Mouse (Mus musculus) testis, adult 2 months (tissue): ENCODE results near the gene Spats2l. TPM values are rescaled to one million over a fixed set of nuclear protein-coding genes. Genes with fewer than 3 reads are reported as not detected.

Source experiments
- H3K27ac ChIP-seq: fragments of 200-500 bp; 2 replicates; pipeline ENCODE4 v1.5.1; 2012; ENCODE audit warnings: low read depth, low read length; ENCODE audit not compliant: control insufficient read depth, insufficient read depth
- H3K27me3 ChIP-seq: fragments of 200-500 bp; 2 replicates; pipeline ENCODE4 v1.6.1; 2012; ENCODE audit warnings: mild to moderate bottlenecking, low read length, moderate library complexity; ENCODE audit not compliant: control insufficient read depth, insufficient read depth
- H3K36me3 ChIP-seq: fragments of 200-500 bp; 2 replicates; pipeline ENCODE4 v1.6.1; 2012; ENCODE audit warnings: mild to moderate bottlenecking, low read length; ENCODE audit not compliant: control insufficient read depth, insufficient read depth
- H3K4me1 ChIP-seq: fragments of 200-500 bp; 2 replicates; pipeline ENCODE4 v1.6.1; 2012; ENCODE audit warnings: low read length; ENCODE audit not compliant: control insufficient read depth, insufficient read depth
- H3K4me3 ChIP-seq: fragments of 200-500 bp; 2 replicates; pipeline ENCODE4 v1.5.1; 2012; ENCODE audit warnings: low read depth, mild to moderate bottlenecking, low read length, moderate library complexity, mixed read lengths; ENCODE audit not compliant: control insufficient read depth
- CTCF ChIP-seq: fragments of 200-500 bp; IDR thresholded peaks from 2 replicates; pipeline ENCODE4 v1.5.1; 2012; ENCODE audit warnings: low read depth, mild to moderate bottlenecking, inconsistent platforms, low read length, moderate library complexity; ENCODE audit not compliant: control insufficient read depth, insufficient read depth, insufficient replicate concordance
- POLR2A ChIP-seq: fragments of 200-500 bp; IDR thresholded peaks from 2 replicates; pipeline ENCODE4 v1.6.1; 2012; ENCODE audit warnings: low read depth, mild to moderate bottlenecking, inconsistent platforms, low read length, moderate library complexity; ENCODE audit not compliant: control insufficient read depth
- polyA plus RNA-seq: library from polyadenylated mRNA; depleted of rRNA; stranded (reverse); fragments of >200 nt; gene quantifications from 2 replicates; pipeline ENCODE4 v1.2.3, GENCODE M21; 2012

Gene Spats2l
- polyA plus RNA-seq, 1 experiment, result 0.44 TPM

DNA sequence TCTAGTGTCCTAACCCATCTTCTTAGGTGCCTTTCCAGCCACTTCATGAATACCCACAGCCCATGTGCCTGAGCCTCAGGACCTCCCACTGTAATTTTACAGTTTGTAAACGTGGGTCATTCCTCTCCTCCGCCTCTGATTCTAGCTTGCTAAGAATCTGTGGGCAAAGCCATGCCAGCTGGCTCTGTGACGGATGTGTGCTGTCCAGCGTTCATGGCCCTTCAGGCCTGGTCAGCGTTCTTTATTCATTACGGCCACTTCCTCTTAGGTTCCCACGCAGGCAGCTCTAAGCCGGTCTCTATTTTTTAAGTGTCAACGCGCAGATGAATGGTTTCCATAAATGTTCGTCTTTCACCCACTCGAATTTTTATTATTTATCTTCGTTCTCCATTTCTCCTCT lies 94.7 kb downstream of the Spats2l start:
- TF ChIP-seq POLR2A (no peak), CTCF (no peak)
- no peaks in the 10 kb centered on the region for H3K36me3 ChIP-seq
- H3K27me3 ChIP-seq, result no peaks in the 10 kb centered on the region
- H3K4me3 ChIP-seq, result no peak overlapping the region
- no peak overlapping the region for H3K27ac ChIP-seq
- H3K4me1 ChIP-seq, result no peaks in the 10 kb centered on the region

DNA sequence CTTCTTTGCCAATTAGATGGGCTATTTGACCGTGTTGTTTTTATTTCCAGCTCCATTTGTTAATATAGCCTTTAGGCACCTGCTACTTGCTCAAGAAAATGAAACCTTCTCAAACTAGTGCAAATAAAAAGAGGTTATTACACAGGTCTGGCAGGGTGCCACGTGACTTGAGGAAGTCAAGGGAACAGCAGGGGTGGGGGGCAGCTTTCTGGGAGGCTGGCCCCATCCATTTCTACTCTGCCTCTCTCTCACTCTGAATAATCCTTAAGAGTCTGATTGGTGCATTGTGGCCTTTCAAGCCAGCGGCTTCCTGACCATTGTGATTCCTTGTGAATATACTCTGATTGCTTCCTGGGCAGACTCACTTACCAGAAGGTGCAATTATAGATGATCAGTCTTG lies 98.0 kb downstream of the Spats2l start:
- H3K4me3 ChIP-seq, result no peak overlapping the region
- TF ChIP-seq POLR2A (no peak), CTCF (no peak)
- no peaks in the 10 kb centered on the region for H3K36me3 ChIP-seq
- no peaks in the 10 kb centered on the region for H3K4me1 ChIP-seq
- no peaks in the 10 kb centered on the region for H3K27me3 ChIP-seq
- H3K27ac ChIP-seq, result no peak overlapping the region

DNA sequence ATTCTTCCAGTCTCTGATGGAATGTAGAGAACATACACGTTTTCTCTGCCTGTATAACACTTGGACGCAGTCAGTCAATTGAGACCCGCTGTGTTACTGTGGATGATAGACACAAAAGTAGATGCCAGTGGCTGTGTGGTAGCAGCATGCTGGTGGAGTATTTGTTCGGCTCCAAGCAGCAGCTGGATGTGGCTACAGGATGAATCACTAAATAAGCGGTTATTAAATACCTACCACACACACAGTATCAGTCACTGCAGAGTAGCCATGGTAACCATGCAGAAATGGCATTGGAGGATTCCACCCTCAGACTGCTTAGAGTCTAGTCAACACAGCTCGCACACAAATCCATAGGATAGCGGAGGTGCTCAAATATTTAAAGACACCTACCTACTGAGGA lies 100.0 kb downstream of the Spats2l start:
- Histone ChIP-seq H3K27me3 (no peaks in the 10 kb centered on the region), H3K27ac (no peak overlapping the region), H3K4me1 (no peaks in the 10 kb centered on the region), H3K36me3 (no peaks in the 10 kb centered on the region), H3K4me3 (no peak overlapping the region)
- no peak for TF ChIP-seq CTCF
- no peak for TF ChIP-seq POLR2A

DNA sequence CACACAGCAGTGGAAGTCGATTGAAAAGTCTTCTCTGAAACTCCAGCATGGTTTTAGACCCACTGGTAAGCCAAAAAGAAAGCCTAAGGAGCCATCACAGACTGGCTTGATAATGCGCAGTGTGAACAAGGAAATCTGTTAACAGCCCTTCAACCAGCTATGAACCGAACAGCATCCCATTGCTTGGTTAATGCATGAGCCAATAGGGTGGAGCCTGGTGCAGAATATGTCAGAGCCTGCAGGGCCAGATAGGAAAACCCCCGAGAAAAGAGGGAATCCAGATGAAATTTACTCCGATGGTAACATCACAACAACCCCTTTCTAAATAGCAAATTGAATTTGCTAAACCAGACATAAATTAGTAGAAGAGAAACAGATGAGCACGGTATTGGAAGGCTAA lies 101.1 kb downstream of the Spats2l start:
- H3K27ac ChIP-seq, result no peak overlapping the region
- H3K4me1 ChIP-seq, result no peaks in the 10 kb centered on the region
- H3K27me3 ChIP-seq, result no peaks in the 10 kb centered on the region
- no peak overlapping the region for H3K4me3 ChIP-seq
- no peak for TF ChIP-seq POLR2A
- TF ChIP-seq CTCF, result no peak
- H3K36me3 ChIP-seq, result no peaks in the 10 kb centered on the region

DNA sequence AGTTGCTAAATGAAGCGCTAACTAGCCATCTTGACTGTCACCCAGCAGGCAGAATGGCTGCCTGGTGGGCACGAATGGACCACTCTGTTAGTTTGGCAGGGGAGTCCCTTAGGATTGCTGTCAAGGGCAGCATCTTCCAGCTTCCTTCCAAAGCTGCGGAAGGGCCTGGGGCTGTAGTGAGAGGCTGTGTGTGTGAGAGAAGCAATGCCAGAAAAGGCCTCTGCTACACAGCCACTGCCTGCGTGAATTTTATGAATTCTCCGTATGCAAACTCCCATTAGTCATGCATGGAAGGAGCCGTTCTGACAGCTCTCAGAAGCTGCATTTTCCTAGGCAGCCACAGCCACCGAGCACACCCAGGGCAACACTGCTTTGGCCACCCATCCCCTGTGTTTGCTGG lies 101.5 kb downstream of the Spats2l start:
- TF ChIP-seq CTCF, result no peak
- TF ChIP-seq POLR2A, result no peak
- Histone ChIP-seq H3K4me3 (no peak overlapping the region), H3K4me1 (no peaks in the 10 kb centered on the region), H3K27me3 (no peaks in the 10 kb centered on the region), H3K27ac (no peak overlapping the region), H3K36me3 (no peaks in the 10 kb centered on the region)

GRCm38 (mm10) chr1:57878957-57879356 lies 105.0 kb downstream of the Spats2l start:
- Histone ChIP-seq H3K4me1 (no peaks in the 10 kb centered on the region), H3K36me3 (no peaks in the 10 kb centered on the region), H3K4me3 (no peak overlapping the region), H3K27me3 (no peaks in the 10 kb centered on the region), H3K27ac (no peak overlapping the region)
- TF ChIP-seq CTCF (no peak), POLR2A (no peak)

DNA sequence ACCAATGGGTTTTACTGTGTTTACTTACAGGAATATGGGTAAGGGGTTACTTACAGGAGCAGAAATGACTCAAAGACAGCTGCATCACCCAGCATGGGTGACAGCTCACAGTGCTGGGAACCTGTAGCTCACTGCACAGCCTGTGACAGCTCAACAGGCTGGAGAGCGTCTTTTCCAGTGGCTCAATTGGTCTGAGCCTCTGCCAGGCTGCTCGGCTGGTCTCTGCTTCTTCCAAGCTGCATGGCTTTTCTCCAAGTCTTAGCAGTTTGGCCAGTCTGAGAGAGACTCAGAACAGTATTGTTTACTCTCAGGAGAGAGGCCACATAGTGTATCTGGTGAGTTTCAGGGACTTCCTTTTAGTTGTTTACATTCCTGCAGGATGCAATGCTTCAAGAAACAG lies 110.9 kb downstream of the Spats2l start:
- Histone ChIP-seq H3K27me3 (no peaks in the 10 kb centered on the region), H3K4me3 (no peak overlapping the region), H3K4me1 (no peaks in the 10 kb centered on the region), H3K36me3 (no peaks in the 10 kb centered on the region), H3K27ac (no peak overlapping the region)
- no peak for TF ChIP-seq POLR2A
- no peak for TF ChIP-seq CTCF

DNA sequence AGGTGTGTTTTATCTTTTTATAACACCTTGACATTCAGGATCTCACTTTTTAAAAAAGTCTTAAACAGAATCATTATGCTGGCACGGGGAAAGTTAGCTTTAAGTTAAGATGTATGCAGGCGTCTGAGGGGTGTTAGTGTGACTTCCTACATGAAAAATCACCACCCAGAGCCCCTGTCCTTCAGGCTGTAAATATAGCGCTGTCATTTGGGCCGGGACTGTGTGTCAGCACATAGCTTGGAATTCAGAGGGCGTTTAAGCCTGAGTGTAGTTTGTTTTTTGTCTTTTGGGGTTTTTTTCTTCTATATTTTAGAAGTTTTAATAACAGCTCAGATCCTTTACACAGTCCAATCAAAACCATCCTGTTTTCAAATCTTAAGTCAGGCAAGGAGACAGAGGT lies 115.8 kb downstream of the Spats2l start:
- H3K36me3 ChIP-seq, result no peaks in the 10 kb centered on the region
- no peak overlapping the region for H3K4me3 ChIP-seq
- no peak overlapping the region for H3K27ac ChIP-seq
- H3K27me3 ChIP-seq, result no peaks in the 10 kb centered on the region
- TF ChIP-seq POLR2A (no peak), CTCF (no peak)
- no peaks in the 10 kb centered on the region for H3K4me1 ChIP-seq
